Mouse (Mus musculus) embryo, embryonic 9.5 days (tissue): ENCODE results near the gene Clic3.
"Not testable (repeated sequence)": the region's sequence is repeated elsewhere in the genome, so short reads cannot be mapped to it uniquely, and the experiment has no call there.

ENCODE experiments used
- DNase-seq: peaks from one replicate; pipeline ENCODE4 v3.0.0-alpha.2; 2017; ENCODE audit errors: extremely low spot score

The Clic3 gene

DNA sequence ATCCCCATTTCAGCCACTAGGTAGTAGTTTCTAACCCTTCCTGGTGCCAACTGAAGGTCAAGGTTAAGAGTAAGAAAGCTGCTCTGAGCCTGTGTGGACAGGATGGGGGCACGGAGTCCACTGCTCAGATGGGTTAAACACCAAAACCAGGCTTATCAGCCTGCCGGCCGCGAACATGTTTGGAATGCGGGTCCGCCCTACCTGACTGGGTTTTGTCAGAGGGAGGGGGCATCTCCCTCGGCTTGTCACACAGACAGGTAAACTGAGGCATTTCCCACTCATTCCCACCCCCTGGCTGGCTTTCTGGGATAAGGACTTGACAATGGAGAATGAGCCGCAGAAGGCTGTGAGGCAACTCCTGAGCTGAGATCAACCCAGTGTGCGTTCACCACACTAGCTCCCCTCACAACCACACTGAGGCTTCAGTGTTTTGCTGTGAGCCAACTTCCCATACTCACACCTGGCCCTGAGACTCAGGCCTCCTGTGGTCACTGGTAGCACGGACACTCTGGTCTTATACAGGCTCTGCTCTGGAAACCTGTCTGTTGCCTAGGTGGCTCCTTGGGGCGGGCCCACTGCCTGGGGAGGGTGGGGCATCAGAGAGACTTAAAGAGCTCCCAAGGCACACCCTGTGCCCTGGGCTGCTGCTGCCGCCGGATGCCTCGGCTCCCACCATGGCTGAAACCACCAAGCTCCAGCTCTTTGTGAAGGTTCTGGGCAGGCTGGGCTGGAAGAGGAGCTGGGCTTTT is at the start of gene Clic3:
Gene Clic3, plus strand, starts transcription at position 634 of the 749 bp plus-strand sequence.
- DNase-seq = no peak

DNA sequence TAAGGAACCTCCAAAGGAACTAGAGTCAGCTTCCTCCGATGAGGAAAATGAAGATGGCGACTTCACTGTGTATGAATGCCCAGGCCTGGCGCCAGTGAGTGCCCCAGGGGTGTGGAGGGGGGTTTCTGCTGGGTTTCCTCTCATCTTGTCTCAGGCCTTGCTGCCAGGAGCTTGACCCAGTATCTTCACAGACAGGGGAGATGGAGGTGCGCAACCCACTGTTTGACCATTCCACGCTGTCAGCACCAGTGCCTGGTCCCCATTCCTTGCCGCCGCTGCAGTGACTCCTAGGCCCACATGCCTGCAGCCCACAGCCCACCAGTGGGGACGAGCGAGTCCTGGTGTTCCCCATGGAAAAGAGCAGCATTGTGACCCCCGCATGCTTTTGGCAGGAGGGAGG is 47.7 kb upstream of the Clic3 start:
- no peak for DNase-seq

DNA sequence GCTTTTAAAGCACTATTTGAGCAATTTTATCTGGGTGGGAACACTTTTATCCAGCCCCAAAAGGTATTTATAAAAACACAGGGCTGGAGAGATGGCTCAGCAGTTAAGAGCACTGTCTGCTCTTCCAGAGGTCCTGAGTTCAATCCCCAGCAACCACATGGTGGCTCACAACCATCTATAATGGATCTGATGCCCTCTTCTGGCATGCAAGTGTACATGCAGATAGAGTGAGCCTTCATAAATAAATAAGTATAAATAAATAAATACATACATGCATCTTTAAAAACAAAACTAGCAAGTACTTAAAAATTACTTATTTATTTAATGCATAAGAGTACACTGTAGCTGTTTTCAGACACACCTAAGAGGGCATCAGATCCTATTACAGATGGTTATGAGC is 43.2 kb upstream of the Clic3 start:
- not testable (repeated sequence) for DNase-seq

DNA sequence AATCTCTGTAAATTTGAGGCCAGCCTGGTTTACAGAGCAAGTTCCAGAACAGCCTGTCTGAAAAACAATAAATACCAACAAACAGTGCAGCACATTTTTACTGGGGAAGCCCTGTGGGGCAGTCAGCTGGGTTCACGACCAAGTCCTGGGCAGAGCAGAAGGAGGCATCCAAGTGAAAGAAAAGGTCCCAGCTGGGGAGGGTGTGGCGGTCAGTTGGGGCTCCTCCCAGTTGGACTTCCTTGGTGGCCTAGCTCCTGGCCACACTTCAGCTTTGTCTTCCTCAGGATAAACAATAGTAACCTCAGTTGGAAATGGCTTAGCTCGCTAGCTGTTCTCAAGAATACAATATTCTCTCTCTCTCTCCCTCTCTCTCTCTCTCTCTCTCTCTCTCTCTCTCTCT is 39.2 kb upstream of the Clic3 start:
- no peak for DNase-seq

DNA sequence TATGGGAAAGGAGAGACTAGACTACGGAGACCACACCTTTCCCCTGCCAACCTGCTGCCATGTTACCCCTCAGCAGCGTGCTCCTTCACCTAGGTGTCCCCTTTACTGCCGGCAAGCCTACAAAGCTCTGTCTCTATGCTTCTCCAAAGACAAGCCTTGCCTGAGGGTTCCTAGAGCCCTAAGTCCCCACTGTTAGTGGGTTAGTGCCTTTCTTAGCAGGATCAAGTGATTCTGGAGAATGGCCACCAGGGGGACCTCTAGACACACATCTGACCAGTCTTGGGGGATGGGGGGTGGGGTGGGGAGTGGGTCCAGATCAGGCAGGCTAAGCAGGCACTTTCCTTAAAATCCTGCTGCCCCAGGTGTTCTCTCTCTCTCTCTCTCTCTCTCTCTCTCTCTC is 34.7 kb upstream of the Clic3 start:
- DNase-seq = peak; percentile 51

DNA sequence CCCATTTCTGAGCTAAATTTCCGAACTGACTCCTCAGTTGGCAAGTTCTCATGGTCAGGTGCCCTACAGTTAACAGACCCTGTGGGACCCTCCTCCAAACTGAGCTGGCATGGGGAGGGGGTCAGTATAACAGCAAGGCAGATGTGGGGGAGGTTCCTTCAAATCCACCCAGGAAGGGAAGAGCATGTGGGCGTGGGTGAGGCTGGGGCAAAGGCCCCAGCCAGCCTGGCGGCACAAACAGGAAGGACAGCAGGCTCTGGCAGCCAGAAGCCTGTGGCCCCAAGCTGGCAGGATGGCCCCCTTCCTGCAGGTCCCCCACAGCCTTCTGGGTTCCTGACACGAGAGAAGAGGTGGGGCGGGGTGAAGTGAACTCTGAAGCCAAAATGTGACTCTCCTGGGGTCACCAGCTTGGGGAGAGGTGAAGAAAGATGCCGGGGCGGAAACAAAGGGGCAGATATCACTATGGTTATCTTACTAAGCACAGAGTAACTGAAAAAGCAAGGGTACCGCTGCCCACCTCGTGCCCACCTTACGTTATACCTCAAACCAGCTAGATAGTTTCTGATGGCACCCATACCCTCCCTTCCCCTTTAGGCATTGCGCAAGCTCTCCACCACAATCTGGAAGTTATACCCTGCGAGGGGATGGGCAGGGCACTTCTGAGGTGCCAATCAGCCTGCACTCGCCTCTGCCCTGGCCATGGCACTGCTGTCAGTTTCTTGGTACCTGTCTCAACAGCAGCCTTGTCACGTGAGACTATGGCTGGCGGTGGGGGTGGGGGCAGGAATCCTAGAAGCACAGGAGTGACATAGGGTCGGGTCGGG is 33.8 kb upstream of the Clic3 start, which contains the start of gene Fut7:
Gene Fut7, plus strand, starts transcription at position 681 of the 824 bp plus-strand sequence.
- DNase-seq = no peak

DNA sequence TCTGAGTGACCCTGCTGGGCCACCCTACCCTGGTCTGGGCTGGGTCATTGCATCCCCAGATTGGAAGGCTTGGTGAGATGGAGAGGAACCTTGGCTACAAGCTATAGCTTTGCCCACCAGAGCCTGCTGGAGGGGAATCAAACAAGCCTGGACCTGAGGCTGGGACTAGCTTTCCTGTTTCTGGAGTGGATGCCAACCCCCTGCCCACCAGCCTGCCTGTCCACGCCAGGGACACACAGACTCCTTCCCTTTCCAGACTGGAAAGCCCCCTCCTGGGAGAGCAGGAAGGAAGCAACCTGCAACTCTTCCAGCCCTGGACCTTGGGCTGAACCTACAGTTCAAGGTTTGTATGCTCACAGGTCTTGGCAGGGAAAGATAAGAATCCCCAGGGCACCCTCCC is 33.0 kb upstream of the Clic3 start:
- no peak for DNase-seq

DNA sequence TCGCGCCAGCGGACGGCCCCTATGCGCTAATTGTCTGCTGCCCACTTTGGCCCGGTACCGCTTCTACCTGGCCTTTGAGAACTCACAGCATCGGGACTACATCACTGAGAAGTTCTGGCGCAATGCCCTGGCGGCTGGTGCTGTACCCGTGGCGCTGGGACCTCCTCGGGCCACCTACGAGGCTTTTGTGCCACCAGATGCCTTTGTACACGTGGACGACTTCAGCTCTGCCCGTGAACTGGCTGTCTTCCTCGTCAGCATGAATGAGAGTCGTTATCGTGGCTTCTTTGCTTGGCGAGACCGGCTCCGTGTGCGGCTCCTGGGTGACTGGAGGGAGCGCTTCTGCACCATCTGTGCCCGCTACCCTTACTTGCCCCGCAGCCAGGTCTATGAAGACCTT is 31.2 kb upstream of the Clic3 start:
- no peak for DNase-seq

DNA sequence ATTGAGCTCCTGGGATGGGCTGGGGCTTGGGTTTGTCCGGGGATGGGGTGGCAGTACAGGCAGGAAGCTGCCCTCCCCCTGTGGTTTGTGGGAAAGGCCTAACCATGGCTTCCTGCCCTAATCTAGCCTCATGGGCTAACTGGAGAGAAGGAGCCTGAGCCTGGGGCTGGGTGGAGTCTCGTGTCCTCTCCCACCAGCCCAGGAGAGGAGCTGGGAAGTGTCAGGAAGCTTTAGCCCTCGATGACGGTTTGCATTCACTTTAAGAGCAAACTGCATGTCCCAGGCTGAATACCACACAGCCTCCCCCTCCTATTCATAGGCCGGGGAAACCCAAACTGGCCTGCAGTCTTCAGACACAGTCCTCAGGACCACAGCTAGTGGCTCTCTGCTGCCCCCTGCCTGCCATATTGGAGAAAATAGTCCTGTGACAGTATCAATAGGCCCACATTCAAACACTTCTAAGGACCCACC is 29.9 kb upstream of the Clic3 start:
- DNase-seq = peak; percentile 68

DNA sequence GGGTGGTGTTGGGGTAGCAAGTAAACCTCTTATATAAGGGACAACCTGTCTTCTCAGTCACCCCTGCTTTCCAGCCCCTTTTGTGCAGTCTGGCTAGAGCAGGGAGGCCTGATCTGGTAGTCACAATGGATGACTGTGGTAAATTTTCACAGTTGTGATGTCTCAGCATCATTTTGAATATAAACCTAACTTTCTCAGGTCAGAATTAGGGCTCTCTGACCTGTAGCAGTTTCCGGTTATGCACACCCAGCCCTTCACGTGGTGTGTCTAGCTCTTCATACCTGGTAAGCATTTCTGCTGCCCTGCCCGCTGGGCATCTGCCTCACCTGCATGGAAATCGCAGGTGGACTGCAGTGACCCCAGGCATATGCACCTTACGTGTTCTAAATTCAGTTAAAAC is 29.4 kb upstream of the Clic3 start:
- DNase-seq = no peak

DNA sequence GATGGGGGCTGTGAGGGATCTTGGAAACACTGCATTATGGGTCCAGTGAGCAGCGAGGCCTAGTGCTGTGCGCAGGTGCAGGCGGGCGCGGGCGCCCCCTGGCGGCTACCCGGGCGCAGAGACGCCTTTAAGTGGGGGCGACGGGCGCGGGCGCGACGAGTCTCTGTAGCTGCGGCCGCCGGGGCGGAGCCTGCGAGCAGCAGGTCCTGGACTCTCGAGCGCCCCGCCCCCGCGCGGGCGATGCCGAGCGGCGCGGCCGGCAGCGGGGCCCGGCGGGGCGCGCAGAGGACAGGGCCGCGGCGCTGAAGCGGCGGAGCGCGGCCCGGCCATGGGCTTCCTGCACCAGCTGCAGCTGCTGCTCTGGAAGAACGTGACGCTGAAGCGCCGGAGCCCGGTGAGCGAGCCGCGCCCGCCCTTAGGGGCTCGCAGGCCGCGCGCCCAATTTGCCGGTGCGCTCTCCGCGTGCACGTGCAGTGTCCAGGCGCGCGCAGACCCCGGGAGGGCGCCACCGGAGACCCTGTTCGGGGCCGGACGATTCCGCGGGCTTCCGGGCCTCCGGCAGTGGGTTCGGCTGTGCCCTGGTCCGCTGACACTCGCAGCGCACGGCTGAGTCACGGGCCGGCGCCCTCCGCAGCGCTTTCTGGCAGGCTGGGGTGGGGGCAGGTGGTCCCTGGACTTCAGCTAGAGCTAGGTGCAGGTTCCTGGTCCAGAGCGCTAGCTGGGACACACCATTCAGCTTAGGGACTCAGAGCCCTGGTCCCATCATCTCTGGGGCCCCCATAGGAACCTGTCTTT is 28.0 kb upstream of the Clic3 start, which contains the start of gene Abca2:
Gene Abca2, plus strand, starts transcription at position 262 of the 795 bp plus-strand sequence.
- DNase-seq = peak; percentile 92

DNA sequence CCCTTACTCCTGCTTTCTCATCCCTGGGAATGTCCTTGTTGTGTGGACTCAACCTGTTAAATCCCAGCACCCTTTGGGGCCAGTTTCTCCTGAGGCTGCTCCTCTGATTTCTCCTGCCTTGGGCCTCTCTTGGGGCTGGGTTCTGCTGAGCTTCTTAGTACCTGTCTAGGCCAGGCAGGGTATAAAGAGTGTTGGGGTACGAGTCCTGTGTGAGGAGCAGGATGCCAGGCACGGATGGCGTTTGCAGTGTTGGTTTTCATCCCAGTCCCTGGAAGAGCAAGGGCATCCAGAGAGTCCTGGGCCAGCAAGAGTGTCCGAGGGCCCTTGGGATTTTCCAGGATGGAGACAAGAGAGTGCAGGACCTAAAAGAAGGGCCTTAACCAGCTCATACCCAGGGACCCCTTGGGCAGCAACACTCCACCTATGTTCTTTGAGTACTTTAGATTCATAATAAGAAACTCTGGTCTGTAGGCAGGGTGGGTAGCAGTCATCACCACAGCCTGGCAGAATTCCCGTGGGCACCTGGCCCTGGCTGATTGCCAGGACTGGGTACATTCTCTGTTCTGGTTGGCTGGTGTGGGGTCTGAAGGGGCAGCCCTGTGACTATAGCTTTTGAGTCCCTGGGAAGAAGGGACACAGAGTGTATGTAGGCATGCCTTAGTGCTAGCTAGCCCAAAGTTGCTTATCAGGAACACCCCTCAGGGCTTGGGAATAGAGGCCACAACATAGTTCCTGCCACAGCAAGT is 27.0 kb upstream of the Clic3 start:
- DNase-seq = no peak

DNA sequence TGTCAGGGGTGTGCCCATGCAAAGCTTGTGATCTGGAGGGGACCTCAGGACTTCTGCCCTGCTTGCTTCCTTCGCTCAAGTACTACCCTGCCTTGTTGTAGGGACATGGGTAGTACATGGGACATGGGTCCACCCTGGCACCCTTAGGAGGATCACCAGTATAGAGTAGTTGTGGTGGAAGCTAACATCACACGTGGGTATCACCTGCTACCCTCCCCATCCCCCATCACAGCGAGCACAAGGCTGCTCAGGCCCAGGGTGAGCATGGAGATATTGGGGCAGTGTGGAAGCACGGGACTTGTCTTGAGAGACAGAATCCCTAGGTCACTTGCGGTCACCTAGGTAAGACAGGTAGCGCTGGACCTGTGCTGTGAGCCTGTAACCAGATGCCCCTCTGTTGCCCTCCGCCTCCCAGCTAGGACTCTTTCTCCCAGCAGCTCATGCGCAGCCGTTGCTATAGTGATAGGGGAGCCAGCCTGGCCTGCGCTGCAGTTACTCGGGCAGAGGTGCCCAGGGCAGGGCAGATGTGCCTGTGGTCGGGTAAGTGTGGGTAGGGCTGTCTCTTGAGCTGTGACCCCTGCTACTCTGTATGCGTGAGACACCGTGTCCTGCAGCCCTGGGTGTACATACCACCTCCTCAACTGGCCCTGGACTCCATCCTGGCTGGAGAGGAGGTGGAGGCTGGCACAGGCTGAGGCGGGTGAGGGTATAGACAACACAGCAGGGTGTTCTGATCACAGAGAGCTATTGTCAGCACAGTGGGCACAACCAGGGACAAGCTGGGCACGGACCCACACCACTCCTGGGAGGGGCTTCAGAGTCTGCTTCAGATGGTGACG is 26.0 kb upstream of the Clic3 start:
- no peak for DNase-seq

DNA sequence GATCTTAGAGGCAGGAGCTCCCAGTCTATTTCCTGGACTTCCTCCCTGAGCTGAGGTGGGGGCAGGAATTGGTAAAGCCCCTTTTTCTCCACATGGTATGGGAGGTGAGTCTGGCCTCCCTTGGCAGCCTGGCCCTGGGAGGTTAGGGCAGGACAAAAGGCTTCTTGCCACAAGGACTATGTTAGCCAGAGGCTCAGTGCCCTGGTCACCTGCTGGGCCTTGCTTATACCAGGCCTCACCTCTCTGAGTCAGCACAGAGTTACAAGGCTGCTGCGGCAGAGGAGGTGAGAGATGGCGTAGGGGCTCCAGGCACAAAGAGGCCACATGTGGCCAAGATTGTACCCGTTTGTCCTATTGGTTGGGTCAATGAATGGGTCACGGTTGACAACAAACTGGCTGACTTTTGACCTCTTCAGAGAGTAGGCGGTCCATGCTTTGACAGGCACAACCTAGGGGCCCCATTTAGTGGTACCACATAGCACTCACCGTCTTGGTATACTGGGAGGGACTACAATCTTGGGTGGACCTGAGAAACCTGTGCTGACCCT is 25.3 kb upstream of the Clic3 start:
- DNase-seq = peak; percentile 11

DNA sequence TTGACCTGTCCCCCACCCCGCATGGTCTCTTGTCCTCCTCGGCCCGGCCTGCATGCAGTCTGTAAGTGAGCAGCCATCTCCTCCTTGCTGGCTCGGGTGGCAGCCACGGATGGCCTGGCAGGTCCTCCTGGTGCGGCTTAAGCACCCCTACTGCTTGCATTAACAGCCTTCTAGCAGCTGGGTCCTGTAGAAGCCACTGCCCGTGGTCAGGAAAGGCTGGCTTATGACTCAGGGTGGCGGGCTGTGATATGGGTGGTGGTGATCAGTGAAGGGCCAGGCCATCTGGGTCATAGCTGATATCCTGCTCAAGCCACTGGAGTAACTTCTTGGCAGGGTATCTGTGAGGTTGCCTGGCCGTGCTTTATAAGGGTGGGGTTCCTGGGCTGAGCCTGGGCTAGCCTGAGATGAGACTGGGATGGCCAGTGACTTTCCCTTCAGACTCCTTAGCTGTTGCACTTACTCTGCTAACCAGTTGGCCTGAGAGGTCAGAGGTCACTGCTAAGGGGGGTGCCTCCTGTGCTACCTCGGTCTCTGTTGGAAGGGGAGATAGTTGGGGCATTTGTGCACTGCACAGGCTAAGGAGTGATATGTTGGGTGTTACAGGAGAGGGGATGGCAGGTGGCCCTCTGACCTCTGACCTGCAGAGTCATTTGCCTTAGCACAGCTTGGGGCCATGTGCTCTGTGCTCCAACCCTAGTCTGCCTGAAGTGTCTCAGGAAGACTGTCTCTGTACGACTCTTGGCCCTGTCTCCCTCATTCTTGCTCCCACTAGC is 24.1 kb upstream of the Clic3 start:
- DNase-seq = no peak

DNA sequence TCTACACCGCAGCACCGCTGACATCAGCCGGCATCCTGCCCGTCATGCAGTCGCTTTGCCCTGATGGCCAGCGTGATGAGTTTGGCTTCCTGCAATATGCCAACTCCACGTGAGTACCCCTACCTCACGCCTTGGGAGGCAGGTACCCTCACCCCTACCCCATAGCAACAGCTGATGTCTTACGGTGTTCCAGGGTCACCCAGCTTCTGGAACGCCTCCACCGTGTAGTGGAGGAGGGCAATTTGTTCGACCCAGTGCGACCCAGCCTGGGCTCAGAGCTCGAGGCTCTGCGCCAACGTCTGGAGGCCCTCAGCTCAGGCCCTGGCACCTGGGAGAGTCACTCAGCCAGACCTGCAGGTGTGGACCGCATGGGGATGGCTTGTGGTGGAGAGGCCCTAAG is 23.5 kb upstream of the Clic3 start:
- DNase-seq = no peak

DNA sequence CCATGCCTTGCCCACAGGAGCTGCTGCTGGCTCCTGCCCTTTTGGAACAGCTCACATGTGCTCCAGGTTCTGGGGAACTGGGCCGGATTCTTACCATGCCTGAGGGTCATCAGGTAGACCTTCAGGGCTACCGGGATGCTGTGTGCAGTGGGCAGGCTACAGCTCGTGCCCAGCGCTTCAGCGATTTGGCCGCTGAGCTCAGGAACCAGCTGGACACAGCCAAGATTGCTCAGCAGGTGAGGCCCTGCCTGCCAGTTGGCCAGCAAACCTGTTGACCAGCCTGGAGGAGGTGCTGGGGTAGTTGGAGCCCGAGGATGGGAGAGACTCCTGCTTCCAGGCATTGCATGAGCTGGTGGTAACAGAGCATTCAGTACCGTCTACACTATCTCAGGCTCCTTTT is 22.3 kb upstream of the Clic3 start:
- DNase-seq = no peak

DNA sequence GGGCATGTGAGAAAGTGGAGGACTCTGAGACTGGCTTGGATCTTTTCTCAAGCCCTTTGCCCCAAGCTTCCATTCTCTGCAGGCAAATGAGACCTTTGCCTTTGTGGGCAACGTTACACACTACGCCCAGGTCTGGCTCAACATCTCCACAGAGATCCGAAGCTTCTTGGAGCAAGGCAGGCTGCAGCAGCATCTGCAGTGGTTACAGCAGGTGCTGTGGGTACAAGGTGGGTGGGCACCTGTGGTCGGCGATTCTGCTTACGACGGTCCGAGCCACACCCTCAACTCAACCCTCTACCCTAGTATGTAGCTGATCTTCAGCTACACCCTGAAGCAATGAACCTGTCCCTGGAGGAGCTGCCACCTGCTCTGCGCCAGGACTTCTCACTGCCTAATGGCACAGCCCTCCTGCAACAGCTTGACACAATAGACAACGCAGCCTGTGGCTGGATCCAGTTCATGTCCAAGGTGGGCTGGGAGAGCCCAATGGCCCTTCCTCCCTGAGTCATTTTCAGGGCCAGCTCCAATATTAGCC is 20.3 kb upstream of the Clic3 start:
- no peak for DNase-seq

DNA sequence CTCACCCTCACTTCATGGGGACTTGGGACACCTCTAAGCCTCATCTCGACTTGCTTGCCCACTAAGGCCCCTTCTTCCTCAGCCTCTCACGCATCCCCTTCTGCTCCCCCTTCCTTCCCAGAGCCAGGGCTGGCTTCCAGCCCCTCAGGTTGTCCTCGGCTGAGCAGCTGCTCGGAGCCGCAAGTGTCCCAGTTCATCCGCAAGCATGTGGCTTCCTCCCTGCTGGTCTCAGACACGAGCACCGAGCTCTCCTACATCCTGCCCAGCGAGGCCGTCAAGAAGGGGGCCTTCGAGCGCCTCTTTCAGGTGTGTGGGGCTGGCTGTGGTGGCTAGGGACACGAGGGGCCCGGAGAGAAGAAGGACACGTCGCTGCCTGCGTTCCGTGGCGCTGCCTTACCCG is 15.6 kb upstream of the Clic3 start:
- DNase-seq = no peak
